Mouse (Mus musculus): ENCODE data around the gene Tatdn3.

DNA sequence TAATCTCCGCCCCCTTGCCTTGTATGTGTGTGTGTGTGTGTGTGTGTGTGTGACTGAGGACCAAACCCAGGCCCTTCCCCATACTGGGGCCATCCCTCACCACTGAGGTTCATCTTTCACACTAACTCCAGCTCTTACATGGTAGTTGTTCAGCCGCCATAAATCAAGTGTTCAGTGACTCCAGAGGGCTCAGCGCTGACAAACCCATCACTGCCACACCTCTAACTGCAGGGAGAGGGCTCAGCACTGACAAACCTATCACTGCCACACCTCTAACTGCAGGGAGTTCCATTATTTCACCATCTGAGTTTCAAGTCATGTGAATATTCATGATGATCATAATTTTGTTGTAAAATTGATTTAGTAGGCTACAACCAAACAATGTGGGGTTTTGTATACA, 9.2 kb downstream of the Tatdn3 start:
- TF ChIP-seq POLR2A (IDR thresholded peaks at IDR 0.05; ENCODE audit: low read depth, low read length) (no peak), E2F4 (IDR thresholded peaks at IDR 0.05; ENCODE audit: insufficient replicate concordance, low read depth, low read length) (no peak), ZNF384 (IDR thresholded peaks at IDR 0.05; ENCODE audit: low read depth, low read length) (no peak), GABPA (IDR thresholded peaks at IDR 0.05; ENCODE audit: insufficient replicate concordance, low read depth, low read length) (no peak), MYC (IDR thresholded peaks at IDR 0.05; ENCODE audit: low read depth, low read length) (no peak), CTCF (conservative IDR thresholded peaks at IDR 0.05 in 1 of 2, IDR thresholded peaks at IDR 0.05 in 1 of 2; ENCODE audit: low read depth in 2 of 2, low read length in 2 of 2) (no peak)
